Mouse (Mus musculus): ENCODE measurements around the gene Dgke.
A peak's percentile ranks its signal among the peaks of the same experiment; 100 is the strongest.
"Not testable (repeated sequence)": the region's sequence is repeated elsewhere in the genome, so short reads cannot be mapped to it uniquely, and the experiment has no call there.

Gene Dgke

DNA sequence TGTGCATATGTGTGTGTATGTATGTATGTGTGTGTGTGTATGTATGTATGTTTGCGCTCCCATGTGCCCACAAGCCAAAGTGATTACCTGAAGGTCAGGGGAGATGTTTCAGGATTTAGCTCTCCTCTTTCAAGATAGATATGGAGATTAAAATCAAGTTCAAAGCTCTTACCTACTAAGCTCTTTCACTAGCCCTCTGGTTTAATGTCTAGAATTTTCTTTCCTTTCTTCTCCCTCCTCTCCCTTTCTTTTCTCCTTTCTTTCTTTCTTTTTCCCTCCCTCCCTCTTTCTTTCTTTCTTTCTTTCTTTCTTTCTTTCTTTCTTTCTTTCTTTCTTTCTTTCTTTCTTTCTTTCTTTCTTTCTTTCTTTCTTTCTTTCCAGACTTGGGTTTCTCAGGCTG is at the start of gene Dgke:
Gene Dgke, minus strand, starts transcription at position 101 of the 400 bp plus-strand sequence.
- no peak for DNase-seq

DNA sequence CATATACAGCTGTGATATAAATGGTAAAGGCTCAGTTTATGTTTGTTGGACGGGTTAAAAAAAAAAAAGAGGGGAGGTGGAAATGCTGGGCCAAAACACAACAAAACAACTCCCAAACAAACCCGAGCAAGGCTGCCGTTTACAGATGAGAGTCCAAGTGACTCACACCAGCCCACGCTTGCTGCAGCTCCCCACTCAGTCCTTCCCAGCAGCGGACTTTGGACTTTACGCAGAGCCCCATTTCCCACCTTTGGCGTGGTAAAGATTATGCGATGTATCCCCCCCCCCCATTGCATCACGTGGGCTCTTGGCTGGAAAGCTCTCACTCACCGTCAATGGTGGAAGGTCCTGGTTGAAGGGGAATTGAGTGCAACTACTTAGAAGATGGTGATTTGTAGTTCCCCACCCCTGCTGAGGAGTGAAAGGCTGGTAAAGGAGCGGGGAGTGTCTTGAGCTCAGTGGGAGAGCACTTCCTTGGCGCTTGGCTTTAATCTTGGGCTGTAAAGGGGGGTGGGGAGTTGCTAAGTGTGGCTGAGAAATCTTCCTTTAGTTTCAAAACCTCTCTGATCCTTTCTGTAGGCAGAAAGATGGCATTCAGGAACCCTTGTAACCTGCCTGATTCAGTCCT is 40.6 kb upstream of the Dgke start:
- no peak for DNase-seq

- no peak for DNase-seq
These were observed 39.2 kb upstream of the Dgke start for GRCm38 (mm10) chr11:89105823-89106222.

- DNase-seq, result no peak
These were observed 38.6 kb upstream of the Dgke start for GRCm38 (mm10) chr11:89105211-89105610.

GRCm38 (mm10) chr11:89103166-89103565 is 36.5 kb upstream of the Dgke start:
- DNase-seq, result no peak

- no peak for DNase-seq
These were observed 34.2 kb upstream of the Dgke start for GRCm38 (mm10) chr11:89100826-89101321.

GRCm38 (mm10) chr11:89100403-89100802 is 33.8 kb upstream of the Dgke start:
- DNase-seq, result peak; percentile 82

DNA sequence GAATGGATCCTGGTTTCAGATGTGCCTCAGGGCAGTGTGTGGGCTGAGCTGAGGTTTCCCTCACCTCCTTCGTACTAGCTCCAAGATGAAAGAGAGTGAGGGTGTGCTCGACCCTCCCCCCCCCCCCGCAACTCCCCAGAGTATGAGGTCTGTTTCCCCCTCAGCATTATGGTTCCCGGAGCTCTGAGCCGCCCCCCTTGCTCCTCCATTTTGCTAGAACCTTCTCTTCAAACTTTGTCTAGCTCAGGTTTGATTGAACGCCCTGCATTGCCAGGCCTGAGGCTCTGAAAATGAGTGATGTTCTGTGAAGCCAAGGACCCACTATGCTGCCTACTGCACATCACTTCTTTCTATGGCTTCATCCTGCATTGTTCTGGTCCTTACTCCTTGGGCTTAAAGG is 32.3 kb upstream of the Dgke start:
- no peak for DNase-seq

DNA sequence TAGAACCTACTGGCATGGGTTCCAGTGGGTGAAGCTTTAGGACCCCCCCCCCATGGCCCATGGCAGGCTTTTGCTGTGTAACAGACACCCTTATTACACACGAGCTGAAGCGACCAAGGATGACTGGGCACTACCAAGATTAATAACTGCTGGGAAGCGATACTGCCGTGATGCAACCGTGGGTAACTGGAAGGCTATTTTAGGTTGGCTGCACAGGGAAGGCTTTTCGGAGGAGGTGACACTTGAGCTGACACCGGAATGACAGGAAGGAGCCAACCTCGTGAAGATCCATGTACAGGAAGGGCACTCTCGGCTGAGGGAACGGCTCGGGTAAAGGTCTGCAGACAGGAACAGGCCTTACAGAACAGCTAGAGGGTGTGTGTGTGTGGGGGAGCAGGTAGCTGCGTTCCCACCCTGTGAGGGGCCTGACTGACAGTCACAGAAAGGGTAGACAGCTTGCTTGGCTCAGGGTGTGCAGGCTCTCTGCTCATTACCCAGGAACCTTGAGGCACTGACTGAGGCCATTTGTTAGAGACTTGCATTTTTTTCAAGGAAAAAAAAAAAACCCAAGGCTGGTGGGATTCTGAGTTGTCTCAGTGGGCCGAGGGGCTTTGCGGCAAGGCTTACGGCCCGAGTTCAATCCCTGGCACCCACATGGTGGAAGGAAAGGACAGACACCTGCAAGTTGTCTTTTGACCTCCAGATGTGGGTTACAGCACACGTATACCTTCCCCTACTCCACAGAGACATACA is 31.6 kb upstream of the Dgke start:
- no peak for DNase-seq

GRCm38 (mm10) chr11:89097292-89097691 is 30.6 kb upstream of the Dgke start:
- DNase-seq, result not testable (repeated sequence)

DNA sequence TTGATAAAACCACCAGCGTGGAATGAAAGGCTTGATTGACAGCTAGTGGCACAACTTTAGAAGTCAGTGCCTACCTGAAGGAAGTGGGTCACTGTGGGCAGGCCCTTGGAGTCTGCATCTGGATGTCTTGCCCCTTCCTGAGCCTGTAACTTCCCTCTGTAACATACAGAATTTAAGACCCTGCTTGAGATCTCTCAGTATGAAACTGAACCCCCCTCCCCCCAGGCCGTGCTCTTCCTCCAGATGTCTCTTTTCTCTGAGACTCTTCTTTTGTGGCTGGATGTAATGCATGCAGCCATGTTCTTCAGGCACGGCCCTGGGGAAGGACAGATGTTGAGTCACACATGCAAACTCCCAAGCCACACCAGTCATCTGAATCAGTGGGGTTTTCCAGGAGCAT is 28.7 kb upstream of the Dgke start:
- DNase-seq, result no peak

DNA sequence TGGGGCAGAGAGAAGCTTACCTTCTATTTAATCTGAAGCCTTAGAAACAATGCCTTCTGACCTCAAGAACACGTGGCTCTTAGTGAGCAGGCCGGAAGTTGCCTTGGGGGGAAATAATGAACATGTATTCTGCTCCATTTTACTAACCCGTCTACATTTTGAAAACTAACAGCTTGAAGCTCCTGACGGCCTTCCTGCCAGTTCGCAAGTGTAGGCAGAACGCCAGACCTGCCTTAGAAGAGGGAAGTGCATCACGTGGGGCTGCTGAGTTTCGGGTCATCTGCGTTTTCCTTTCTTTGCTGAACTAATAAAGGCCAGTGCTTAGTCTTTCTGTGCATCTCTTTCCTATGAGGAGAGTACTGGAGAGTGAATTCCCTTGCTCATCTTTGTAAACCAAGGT is 26.1 kb upstream of the Dgke start:
- no peak for DNase-seq

DNA sequence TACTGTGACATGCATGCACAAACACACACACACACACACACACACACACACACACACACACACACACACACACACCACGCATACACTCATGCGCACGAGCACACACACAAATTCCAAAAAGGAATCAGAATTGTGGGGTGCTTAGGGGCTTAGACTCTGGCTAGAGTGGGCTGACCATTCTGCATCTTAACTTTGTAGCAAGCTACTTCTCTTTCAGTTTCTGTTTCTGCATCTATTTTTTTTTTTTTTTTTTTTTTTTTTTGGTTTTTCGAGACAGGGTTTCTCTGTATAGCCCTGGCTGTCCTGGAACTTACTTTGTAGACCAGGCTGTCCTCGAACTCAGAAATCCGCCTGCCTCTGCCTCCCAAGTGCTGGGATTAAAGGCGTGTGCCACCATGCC is 23.7 kb upstream of the Dgke start:
- DNase-seq, result not testable (repeated sequence)

DNA sequence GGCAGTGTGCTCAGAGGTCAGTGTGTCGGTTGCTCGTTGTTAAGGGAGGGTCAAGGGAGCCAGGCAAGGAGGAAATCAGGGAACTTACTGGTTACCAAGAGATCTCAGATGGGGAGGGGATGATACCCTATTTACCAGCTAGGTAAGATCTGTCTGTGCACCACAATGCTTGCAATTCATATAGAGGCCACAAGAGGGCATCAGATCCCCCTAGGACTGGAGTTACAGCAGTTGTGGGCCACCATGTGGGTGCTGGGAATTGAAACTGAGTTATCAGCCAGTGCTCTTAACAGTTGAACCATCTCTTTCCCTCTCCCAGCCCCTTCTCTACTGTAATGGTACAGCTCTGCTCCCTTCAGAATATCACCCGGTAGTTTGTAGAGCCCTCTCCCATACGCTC is 22.1 kb upstream of the Dgke start:
- DNase-seq, result no peak

DNA sequence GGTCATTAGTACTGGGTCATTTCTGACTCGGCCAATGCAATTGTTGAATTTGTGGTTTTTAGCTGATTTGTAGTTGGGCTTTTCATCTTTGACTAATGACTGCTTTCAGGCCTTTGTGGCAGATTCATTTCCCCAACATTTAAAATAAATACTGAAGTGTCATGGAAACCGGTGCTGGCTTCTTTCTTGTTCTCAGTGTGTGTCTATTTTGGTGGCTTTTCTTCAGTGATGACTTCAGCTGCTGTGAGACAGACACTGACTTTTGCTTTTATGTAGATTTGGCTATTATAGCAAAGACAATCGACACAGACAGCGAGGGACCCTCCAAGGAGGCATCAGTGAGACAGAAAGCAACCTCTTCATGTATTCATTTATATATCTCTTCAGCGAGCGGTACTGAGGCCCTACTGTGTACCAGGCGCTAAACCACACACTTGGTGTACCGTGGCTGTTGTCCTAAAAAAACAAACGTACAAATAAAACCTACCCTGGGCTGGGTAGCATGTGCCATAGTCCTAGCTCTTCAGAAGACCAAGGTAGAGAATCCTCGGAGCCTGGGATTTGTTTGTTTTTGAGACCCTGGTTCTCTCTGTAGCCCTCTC is 19.7 kb upstream of the Dgke start:
- no peak for DNase-seq

DNA sequence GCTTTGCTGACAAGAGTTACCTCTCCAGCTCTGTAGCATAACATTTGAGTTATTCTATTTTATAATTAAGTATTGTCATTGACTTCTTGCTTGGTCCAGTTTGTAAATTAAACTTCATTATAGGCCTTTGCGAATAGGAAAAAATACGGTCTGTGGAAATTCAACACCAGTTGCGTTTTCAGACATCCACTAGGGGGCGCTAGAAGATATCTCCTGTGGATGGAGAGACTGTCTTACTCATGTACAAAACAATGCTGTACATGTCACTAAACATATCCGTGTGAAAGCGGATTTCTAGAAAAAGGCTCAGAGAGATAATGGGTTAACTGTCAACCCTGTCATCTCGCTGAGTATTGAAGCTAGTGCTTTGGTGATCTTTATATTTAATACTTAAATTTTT is 18.0 kb upstream of the Dgke start:
- DNase-seq, result no peak

DNA sequence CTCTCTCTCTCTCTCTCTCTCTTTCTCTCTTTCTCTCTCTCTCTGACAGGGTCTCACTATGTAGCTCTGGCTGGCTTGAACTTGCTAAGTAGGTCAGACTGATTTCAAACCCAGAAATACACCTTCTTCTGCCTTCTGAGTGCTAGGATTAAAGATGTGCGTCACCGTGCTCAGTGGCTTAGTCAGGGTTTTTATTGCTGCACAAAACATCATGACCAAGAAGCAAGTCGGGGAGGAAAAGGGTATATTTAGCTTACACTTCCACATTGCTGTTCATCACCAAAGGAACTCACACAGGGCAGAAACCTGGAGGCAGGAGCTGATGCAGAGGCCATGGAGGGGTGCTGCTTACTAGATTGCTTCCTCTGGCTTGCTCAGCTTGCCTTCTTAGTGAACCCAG is 16.0 kb upstream of the Dgke start:
- not testable (repeated sequence) for DNase-seq

DNA sequence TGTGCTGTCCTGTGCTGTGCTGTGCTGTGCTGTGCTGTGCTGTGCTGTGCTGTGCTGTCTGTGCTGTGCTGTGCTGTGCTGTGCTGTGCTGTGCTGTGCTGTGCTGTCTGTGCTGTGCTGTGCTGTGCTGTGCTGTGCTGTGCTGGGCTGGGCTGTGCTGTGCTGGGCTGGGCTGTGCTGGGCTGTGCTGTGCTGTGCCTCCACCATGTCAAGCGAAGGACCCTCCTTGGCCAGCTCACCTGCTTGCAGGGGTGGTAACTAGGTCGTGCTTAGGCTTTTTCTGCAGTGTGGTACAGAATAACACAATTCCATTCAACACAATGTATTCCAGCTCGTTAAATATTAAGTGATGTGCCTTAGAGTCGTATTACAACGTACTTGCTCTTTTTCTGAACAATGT is 15.3 kb upstream of the Dgke start:
- DNase-seq, result not testable (repeated sequence)

- DNase-seq, result peak; percentile 92
These were observed 12.5 kb upstream of the Dgke start for GRCm38 (mm10) chr11:89078996-89079680.

GRCm38 (mm10) chr11:89078305-89078704 is 11.7 kb upstream of the Dgke start:
- no peak for DNase-seq

DNA sequence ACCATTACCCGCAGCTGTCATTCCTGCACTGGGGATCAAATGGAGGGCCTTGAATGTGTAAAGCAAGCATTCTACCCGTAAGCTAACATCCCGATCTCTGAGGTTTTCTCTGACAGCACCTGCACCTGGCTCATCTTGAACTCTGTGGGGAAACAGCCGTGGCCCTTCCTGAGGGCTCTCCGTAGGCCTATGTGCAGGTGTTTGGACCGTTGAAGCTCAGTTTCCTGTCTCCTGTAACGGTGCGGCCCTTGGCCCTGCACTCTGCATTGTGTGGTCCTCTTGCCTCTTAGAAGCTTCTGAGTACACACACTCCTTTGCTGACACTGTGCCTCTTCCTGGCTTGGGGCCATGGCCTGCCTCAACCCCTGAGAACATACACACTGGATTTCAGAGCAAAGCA is 11.0 kb upstream of the Dgke start:
- DNase-seq, result no peak

DNA sequence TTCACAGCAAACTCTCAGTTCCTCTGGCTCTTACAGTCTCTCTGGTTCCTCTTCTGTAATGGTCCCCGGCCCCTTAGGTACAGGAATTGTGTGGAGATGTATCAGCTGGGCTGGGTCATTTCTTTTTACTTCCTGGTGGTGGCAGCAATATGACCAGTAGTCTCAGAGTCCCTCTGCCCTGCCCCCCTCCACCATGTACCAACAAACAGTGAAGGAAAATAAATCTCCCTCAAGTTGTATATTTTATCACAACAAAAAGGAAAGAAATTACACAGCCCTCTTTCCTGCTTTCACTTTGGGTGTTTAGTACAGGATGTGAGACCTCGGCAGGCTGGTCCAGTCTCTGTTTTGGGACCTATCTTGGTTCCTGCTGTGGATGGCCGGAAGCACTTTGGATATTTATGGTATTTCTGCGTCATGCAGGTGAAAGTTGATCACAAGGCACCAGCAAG is 9.7 kb upstream of the Dgke start:
- DNase-seq, result no peak

GRCm38 (mm10) chr11:89074783-89075413 is 8.2 kb upstream of the Dgke start:
- DNase-seq, result no peak
